10 mouse cellular contexts compared by ENCODE assay signal in the genomic region with DNA sequence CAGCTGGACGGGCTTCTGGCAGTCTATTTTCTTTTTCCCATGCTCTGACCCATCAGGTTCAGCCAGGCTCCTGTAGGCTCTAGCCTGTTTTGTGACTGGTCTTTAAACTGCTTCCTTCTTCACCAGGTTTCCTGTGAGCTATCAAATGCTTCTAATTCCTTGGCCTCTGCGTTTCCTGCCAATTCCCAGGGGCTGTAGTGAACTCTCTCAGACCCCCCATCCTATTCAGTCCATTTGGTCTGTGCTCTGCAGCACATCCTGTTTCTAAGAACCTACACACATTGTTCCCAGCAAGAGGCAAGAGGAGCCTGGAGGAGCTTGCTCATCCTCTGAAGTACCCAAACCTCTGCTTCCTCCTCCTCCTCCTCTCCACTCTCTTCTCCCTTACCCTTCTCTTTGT.
DNase-seq lines count a peak whose midpoint lies in the region; ATAC-seq and TF ChIP-seq lines count a peak whose summit lies in the region.
"Had no signal": no experiment of that assay in that cellular context is flagged by ENCODE, and none has a peak within 500 bp of the region (broad histone marks: within the 10 kb centered on the region; RNA-seq: fewer than 3 reads in every experiment).

No protein-coding gene starts in this region.

- H3K4me1 ChIP-seq in lung, embryonic 14.5 days (ENCODE audit: insufficient read depth): peaks cover 5% of the 10 kb centered on the region
- H3K4me1 ChIP-seq in kidney, adult 2 months (ENCODE audit: control insufficient read depth, insufficient read depth, low read length): no peaks in the 10 kb centered on the region
- peaks cover 6% of the 10 kb centered on the region; the same call in 1 of the 2 replicates for H3K4me1 ChIP-seq in hindbrain, embryonic 12.5 days

- H3K4me2 ChIP-seq in lung, embryonic 14.5 days: no peak overlapping the region
- no peak overlapping the region for H3K4me2 ChIP-seq in hindbrain, embryonic 12.5 days (replicated peaks)
- H3K4me2 ChIP-seq: neural tube, embryonic 12.5 days had no signal

- TF ChIP-seq POLR2A in kidney, adult 2 months (IDR thresholded peaks at IDR 0.05; ENCODE audit: low read depth, low read length): no peak

- H3K27me3 ChIP-seq in lung, embryonic 14.5 days (ENCODE audit: insufficient read depth, low read length): no peaks in the 10 kb centered on the region
- H3K27me3 ChIP-seq in kidney, adult 2 months (replicated peaks; ENCODE audit: control insufficient read depth, insufficient read depth, low read length): no peaks in the 10 kb centered on the region
- no peaks in the 10 kb centered on the region for H3K27me3 ChIP-seq in hindbrain, embryonic 12.5 days
- H3K27me3 ChIP-seq: neural tube, embryonic 12.5 days had no signal

- no peak overlapping the region for H3K4me3 ChIP-seq in lung, embryonic 14.5 days (ENCODE audit: low read depth, low read length)
- no peak overlapping the region for H3K4me3 ChIP-seq in kidney, adult 2 months (ENCODE audit: insufficient read depth, low read depth, low read length)
- H3K4me3 ChIP-seq in hindbrain, embryonic 12.5 days: no peak overlapping the region
- H3K4me3 ChIP-seq: neural tube, embryonic 12.5 days had no signal

- ATAC-seq in lung, embryonic 14.5 days (ENCODE audit: insufficient read depth): peak; percentile 58; the same call in 1 of the 2 replicates
- no peak for ATAC-seq in hindbrain, embryonic 12.5 days (ENCODE audit: low FRiP score)
- ATAC-seq: forebrain, postnatal 0 days had no signal

- no peak overlapping the region for H3K9ac ChIP-seq in lung, embryonic 14.5 days
- no peak overlapping the region for H3K9ac ChIP-seq in hindbrain, embryonic 12.5 days
- H3K9ac ChIP-seq: forebrain, postnatal 0 days; neural tube, embryonic 12.5 days had no signal

- no peak for TF ChIP-seq CTCF in lung, embryonic 14.5 days (IDR thresholded peaks at IDR 0.05; ENCODE audit: low read depth)
- TF ChIP-seq CTCF in kidney, adult 2 months (conservative IDR thresholded peaks at IDR 0.05; ENCODE audit: insufficient read depth, insufficient read length, low read depth, low read length): no peak

- WGBS in lung, embryonic 14.5 days: 15% methylated on average over 2 of the region's 2 CpGs
- 53% methylated on average over 2 of the region's 2 CpGs for WGBS in kidney, adult 2 months
- 56% methylated on average over 2 of the region's 2 CpGs for WGBS in hindbrain, embryonic 12.5 days

- H3K9me3 ChIP-seq in lung, embryonic 14.5 days (ENCODE audit: low read depth, low read length): no peaks in the 10 kb centered on the region
- no peaks in the 10 kb centered on the region for H3K9me3 ChIP-seq in hindbrain, embryonic 12.5 days (replicated peaks)
- H3K9me3 ChIP-seq: neural tube, embryonic 12.5 days had no signal

- DNase-seq in lung, embryonic 14.5 days: peak; percentile 67
- DNase-seq in lung, postnatal 25 days (ENCODE audit: low spot score): no peak
- peak; percentile 43 to 80 for DNase-seq in heart, adult 18-20 months
- peak; percentile 77 for DNase-seq in kidney, adult 2 months
- peak; percentile 27 for DNase-seq in skeletal muscle tissue, adult 2 months (ENCODE audit: low read depth, low spot score)
- DNase-seq in right cerebral cortex, postnatal 25 days: no peak
- DNase-seq in layer of hippocampus, postnatal 14 days (ENCODE audit: low spot score in 2 of 2): no peak
- DNase-seq: forebrain, postnatal 0 days had no signal

- H3K36me3 ChIP-seq in lung, embryonic 14.5 days (ENCODE audit: insufficient read depth): no peaks in the 10 kb centered on the region
- no peaks in the 10 kb centered on the region for H3K36me3 ChIP-seq in kidney, adult 2 months (ENCODE audit: control insufficient read depth, insufficient read depth, low read length)
- no peaks in the 10 kb centered on the region for H3K36me3 ChIP-seq in hindbrain, embryonic 12.5 days
- H3K36me3 ChIP-seq: neural tube, embryonic 12.5 days had no signal

- H3K27ac ChIP-seq in lung, embryonic 14.5 days (ENCODE audit: low read depth): peak overlapping the region; percentile 14; the same call in 1 of the 2 replicates
- no peak overlapping the region for H3K27ac ChIP-seq in kidney, adult 2 months (ENCODE audit: insufficient read depth, low read depth, low read length)
- H3K27ac ChIP-seq in hindbrain, embryonic 12.5 days: no peak overlapping the region
- H3K27ac ChIP-seq: neural tube, embryonic 12.5 days had no signal

Comparison
In these comparisons a context has a peak if more than half of its experiments do, and no peak if none do; other contexts are left out.
1. DNase-seq: peak in lung, embryonic 14.5 days (single experiment), heart, adult 18-20 months (2 of 2), kidney, adult 2 months (single experiment) and skeletal muscle tissue, adult 2 months (single experiment); none in lung, postnatal 25 days (single experiment), right cerebral cortex, postnatal 25 days (single experiment) and layer of hippocampus, postnatal 14 days (0 of 2).